Mouse (Mus musculus): ENCODE measurements around the gene Wipf1. TPM values are rescaled to one million over a fixed set of nuclear protein-coding genes. Genes with fewer than 3 reads are reported as not detected.

Wipf1 gene
- polyA plus RNA-seq, 1 experiment from 2014 or later: 21.5 TPM

DNA sequence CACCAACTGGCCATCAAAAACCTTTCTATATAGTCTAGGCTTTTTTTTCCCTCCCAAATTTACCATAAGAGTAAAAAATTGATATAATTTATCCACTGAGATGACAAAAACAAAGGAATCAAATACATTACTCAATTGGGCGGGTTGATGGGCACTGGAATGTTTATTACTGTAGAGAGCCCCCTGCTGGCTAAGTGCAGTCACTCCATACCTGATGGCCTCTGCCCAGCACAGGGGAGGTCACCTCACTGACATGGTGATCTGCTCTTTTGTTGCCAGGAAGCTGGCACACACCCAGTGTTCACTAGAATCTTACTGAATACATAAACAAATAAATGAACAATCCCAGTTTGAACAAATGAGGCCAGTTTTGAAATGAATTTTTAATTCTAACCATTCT, 102.2 kb downstream of the Wipf1 start:
- Histone ChIP-seq H3K36me3 (ENCODE audit: control insufficient read depth, insufficient read depth, low read length) (0 out of 2 replicates have a peak, but pooled peaks cover 6% of the 10 kb centered on the region), H3K4me3 (ENCODE audit: low read depth, low read length) (no peak overlapping the region), H3K27me3 (replicated peaks; ENCODE audit: control insufficient read depth, insufficient read depth, low read length) (no peaks in the 10 kb centered on the region), H3K4me1 (ENCODE audit: control insufficient read depth, insufficient read depth, low read length) (peaks cover 6% of the 10 kb centered on the region), H3K9ac (ENCODE audit: low read depth, low read length) (no peak overlapping the region), H3K9me3 (ENCODE audit: control insufficient read depth, low read length) (no peaks in the 10 kb centered on the region), H3K4me2 (ENCODE audit: low read depth, low read length) (no peak overlapping the region), H3K27ac (replicated peaks; ENCODE audit: low read depth, low read length) (no peak overlapping the region)
- DNase-seq (ENCODE audit: low spot score): no peak
- 36% methylated on average over 1 of the region's 1 CpGs for WGBS
- no peak for ATAC-seq (ENCODE audit: low read depth)

DNA sequence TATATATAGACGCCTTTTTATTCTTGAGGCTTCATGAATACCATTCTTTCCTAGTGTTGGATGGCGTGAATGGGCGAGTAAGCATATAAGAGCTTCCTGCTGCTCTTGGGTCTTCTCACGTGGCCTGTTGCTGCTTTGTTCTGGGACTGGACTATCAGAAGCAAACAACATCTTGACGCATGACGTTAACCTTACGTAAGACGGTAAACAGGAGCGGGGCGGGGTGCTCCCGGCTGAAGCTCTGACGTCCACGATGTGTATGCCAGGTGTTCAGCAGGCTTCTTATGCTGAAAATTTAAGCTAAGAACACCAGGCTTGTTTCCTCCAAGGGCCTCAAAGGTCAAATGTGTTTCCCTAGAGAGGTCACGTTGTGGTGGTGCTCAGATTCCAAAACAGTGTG, 103.7 kb downstream of the Wipf1 start:
- H3K36me3 ChIP-seq (ENCODE audit: control insufficient read depth, insufficient read depth, low read length): 0 out of 2 replicates have a peak, but pooled peaks cover 2% of the 10 kb centered on the region
- WGBS: 69% methylated on average over 14 of the region's 14 CpGs
- H3K9me3 ChIP-seq (ENCODE audit: control insufficient read depth, low read length): no peaks in the 10 kb centered on the region
- no peak overlapping the region for H3K27ac ChIP-seq (replicated peaks; ENCODE audit: low read depth, low read length)
- no peak overlapping the region for H3K4me3 ChIP-seq (ENCODE audit: low read depth, low read length)
- H3K27me3 ChIP-seq (replicated peaks; ENCODE audit: control insufficient read depth, insufficient read depth, low read length): no peaks in the 10 kb centered on the region
- H3K4me2 ChIP-seq (ENCODE audit: low read depth, low read length): no peak overlapping the region
- H3K4me1 ChIP-seq (ENCODE audit: control insufficient read depth, insufficient read depth, low read length): no peaks in the 10 kb centered on the region
- no peak overlapping the region for H3K9ac ChIP-seq (ENCODE audit: low read depth, low read length)
- DNase-seq (ENCODE audit: low spot score): no peak
- no peak for ATAC-seq (ENCODE audit: low read depth)

DNA sequence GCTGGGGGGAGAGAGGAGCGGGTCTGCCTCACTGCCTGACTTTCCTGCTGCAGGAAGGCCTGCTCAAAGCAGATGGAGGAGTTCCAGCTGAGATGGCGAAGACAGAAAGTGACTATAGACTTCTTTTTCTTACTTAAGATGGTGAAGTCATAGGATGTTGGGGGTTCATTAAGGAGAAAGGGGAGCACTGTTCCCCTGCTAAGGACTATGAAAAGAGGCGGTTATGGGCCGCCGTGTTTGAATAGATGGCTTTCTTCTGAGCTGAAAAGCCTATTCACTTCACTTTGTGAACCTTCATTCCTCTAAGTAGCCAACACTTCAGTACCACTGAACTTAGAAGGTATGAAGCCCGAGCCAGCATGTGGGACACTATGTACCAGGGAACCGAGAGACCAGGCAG, 109.8 kb downstream of the Wipf1 start:
- Histone ChIP-seq H3K4me2 (ENCODE audit: low read depth, low read length) (no peak overlapping the region), H3K27me3 (replicated peaks; ENCODE audit: control insufficient read depth, insufficient read depth, low read length) (no peaks in the 10 kb centered on the region), H3K4me1 (ENCODE audit: control insufficient read depth, insufficient read depth, low read length) (no peaks in the 10 kb centered on the region), H3K9me3 (ENCODE audit: control insufficient read depth, low read length) (no peaks in the 10 kb centered on the region), H3K4me3 (ENCODE audit: low read depth, low read length) (no peak overlapping the region), H3K27ac (replicated peaks; ENCODE audit: low read depth, low read length) (no peak overlapping the region), H3K9ac (ENCODE audit: low read depth, low read length) (no peak overlapping the region), H3K36me3 (ENCODE audit: control insufficient read depth, insufficient read depth, low read length) (no peaks in the 10 kb centered on the region)
- ATAC-seq (ENCODE audit: low read depth) (no peak), DNase-seq (ENCODE audit: low spot score) (no peak)
- WGBS: 66% methylated on average over 7 of the region's 7 CpGs

GRCm38 (mm10) chr2:73419285-73419684, 110.2 kb downstream of the Wipf1 start:
- Histone ChIP-seq H3K4me1 (ENCODE audit: control insufficient read depth, insufficient read depth, low read length) (no peaks in the 10 kb centered on the region), H3K9ac (ENCODE audit: low read depth, low read length) (no peak overlapping the region), H3K36me3 (ENCODE audit: control insufficient read depth, insufficient read depth, low read length) (no peaks in the 10 kb centered on the region), H3K9me3 (ENCODE audit: control insufficient read depth, low read length) (no peaks in the 10 kb centered on the region), H3K4me3 (ENCODE audit: low read depth, low read length) (no peak overlapping the region), H3K27ac (replicated peaks; ENCODE audit: low read depth, low read length) (no peak overlapping the region), H3K27me3 (replicated peaks; ENCODE audit: control insufficient read depth, insufficient read depth, low read length) (no peaks in the 10 kb centered on the region), H3K4me2 (ENCODE audit: low read depth, low read length) (no peak overlapping the region)
- 37% methylated on average over 4 of the region's 4 CpGs for WGBS
- ATAC-seq (ENCODE audit: low read depth) (no peak), DNase-seq (ENCODE audit: low spot score) (no peak)

DNA sequence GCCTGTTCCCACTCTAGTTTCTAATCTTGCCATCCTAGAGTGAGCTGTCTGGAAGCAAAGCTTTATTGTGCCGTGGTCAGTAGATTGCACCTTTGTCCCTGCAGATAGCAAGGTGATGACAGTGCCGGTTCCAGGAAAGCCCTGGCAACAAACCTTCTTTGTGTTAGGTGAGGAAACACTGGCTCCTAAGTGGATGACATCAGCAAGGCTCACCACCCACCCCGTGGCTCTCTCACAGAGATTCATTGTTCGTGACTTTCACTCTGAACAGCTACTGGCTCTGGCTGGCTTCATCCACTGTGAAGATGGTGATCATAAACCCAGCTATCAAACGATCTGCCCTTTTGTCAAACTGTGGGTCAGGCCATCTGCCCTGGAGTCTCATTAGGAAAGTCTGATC, 113.6 kb downstream of the Wipf1 start:
- no peaks in the 10 kb centered on the region for H3K9me3 ChIP-seq (ENCODE audit: control insufficient read depth, low read length)
- no peaks in the 10 kb centered on the region for H3K4me1 ChIP-seq (ENCODE audit: control insufficient read depth, insufficient read depth, low read length)
- no peak overlapping the region for H3K4me3 ChIP-seq (ENCODE audit: low read depth, low read length)
- DNase-seq (ENCODE audit: low spot score) (no peak), ATAC-seq (ENCODE audit: low read depth) (no peak)
- no peaks in the 10 kb centered on the region for H3K36me3 ChIP-seq (ENCODE audit: control insufficient read depth, insufficient read depth, low read length)
- no peak overlapping the region for H3K4me2 ChIP-seq (ENCODE audit: low read depth, low read length)
- no peak overlapping the region for H3K27ac ChIP-seq (replicated peaks; ENCODE audit: low read depth, low read length)
- no peak overlapping the region for H3K9ac ChIP-seq (ENCODE audit: low read depth, low read length)
- H3K27me3 ChIP-seq (replicated peaks; ENCODE audit: control insufficient read depth, insufficient read depth, low read length): no peaks in the 10 kb centered on the region
- WGBS: 39% methylated on average over 5 of the region's 5 CpGs

DNA sequence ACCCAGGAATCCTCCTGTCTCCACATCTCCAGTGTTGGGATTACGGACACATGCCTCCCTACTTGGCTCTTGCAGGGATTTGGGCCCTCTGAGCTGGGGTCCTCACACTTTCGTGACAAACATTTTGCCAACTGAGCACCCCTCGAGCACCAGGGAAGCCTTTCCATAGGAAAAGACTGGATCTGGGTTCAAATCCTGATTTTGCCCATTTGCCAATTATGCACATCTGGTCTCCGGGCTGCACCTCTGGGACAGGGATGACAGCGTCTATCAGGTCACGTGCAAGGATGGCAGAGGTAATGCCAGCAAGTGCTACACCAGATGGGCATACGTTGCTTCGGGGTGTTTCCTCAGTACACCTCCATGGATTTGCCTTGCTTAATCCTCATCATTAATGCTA, 119.5 kb downstream of the Wipf1 start:
- DNase-seq (ENCODE audit: low spot score) (no peak), ATAC-seq (ENCODE audit: low read depth) (no peak)
- Histone ChIP-seq H3K9ac (ENCODE audit: low read depth, low read length) (no peak overlapping the region), H3K27ac (replicated peaks; ENCODE audit: low read depth, low read length) (no peak overlapping the region), H3K27me3 (replicated peaks; ENCODE audit: control insufficient read depth, insufficient read depth, low read length) (no peaks in the 10 kb centered on the region), H3K36me3 (ENCODE audit: control insufficient read depth, insufficient read depth, low read length) (no peaks in the 10 kb centered on the region), H3K4me2 (ENCODE audit: low read depth, low read length) (no peak overlapping the region), H3K4me3 (ENCODE audit: low read depth, low read length) (no peak overlapping the region), H3K9me3 (ENCODE audit: control insufficient read depth, low read length) (no peaks in the 10 kb centered on the region), H3K4me1 (ENCODE audit: control insufficient read depth, insufficient read depth, low read length) (no peaks in the 10 kb centered on the region)
- 97% methylated on average over 8 of the region's 8 CpGs for WGBS

- Histone ChIP-seq H3K4me2 (ENCODE audit: low read depth, low read length) (no peak overlapping the region), H3K9me3 (ENCODE audit: control insufficient read depth, low read length) (no peaks in the 10 kb centered on the region), H3K36me3 (ENCODE audit: control insufficient read depth, insufficient read depth, low read length) (no peaks in the 10 kb centered on the region), H3K4me1 (ENCODE audit: control insufficient read depth, insufficient read depth, low read length) (no peaks in the 10 kb centered on the region), H3K4me3 (ENCODE audit: low read depth, low read length) (no peak overlapping the region), H3K27ac (replicated peaks; ENCODE audit: low read depth, low read length) (no peak overlapping the region), H3K9ac (ENCODE audit: low read depth, low read length) (no peak overlapping the region), H3K27me3 (replicated peaks; ENCODE audit: control insufficient read depth, insufficient read depth, low read length) (no peaks in the 10 kb centered on the region)
- 71% methylated on average over 4 of the region's 4 CpGs for WGBS
- ATAC-seq (ENCODE audit: low read depth) (no peak), DNase-seq (ENCODE audit: low spot score) (no peak)
Measured at GRCm38 (mm10) chr2:73407662-73408061, 121.9 kb downstream of the Wipf1 start.

GRCm38 (mm10) chr2:73406336-73406915, 123.1 kb downstream of the Wipf1 start:
- Histone ChIP-seq H3K27me3 (replicated peaks; ENCODE audit: control insufficient read depth, insufficient read depth, low read length) (no peaks in the 10 kb centered on the region), H3K9me3 (ENCODE audit: control insufficient read depth, low read length) (no peaks in the 10 kb centered on the region), H3K4me1 (ENCODE audit: control insufficient read depth, insufficient read depth, low read length) (no peaks in the 10 kb centered on the region), H3K4me3 (ENCODE audit: low read depth, low read length) (no peak overlapping the region), H3K36me3 (ENCODE audit: control insufficient read depth, insufficient read depth, low read length) (no peaks in the 10 kb centered on the region), H3K9ac (ENCODE audit: low read depth, low read length) (no peak overlapping the region), H3K27ac (replicated peaks; ENCODE audit: low read depth, low read length) (no peak overlapping the region), H3K4me2 (ENCODE audit: low read depth, low read length) (no peak overlapping the region)
- ATAC-seq (ENCODE audit: low read depth): no peak
- 87% methylated on average over 9 of the region's 9 CpGs for WGBS
- DNase-seq (ENCODE audit: low spot score): no peak

DNA sequence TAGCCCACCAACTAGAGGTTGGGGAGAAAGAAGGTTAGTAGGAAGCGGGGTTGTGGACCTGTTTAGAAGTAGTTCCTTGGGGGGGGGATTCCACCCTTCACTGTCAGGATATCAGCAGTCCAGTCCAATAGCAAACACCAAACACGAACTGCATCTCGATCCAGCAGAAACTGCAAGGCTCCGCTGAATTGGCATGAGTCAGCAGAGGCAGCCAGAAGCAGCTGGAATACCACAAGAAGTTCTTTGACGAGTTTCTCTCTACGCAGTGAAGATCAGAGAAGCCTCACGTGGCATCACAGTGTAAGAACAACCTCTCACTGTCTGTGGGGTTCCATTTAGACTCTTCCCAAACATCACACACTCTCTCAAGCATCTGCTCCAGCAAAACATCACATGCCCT, 124.6 kb downstream of the Wipf1 start:
- Histone ChIP-seq H3K36me3 (ENCODE audit: control insufficient read depth, insufficient read depth, low read length) (no peaks in the 10 kb centered on the region), H3K9me3 (ENCODE audit: control insufficient read depth, low read length) (no peaks in the 10 kb centered on the region), H3K4me3 (ENCODE audit: low read depth, low read length) (no peak overlapping the region), H3K9ac (ENCODE audit: low read depth, low read length) (no peak overlapping the region), H3K4me1 (ENCODE audit: control insufficient read depth, insufficient read depth, low read length) (no peaks in the 10 kb centered on the region), H3K4me2 (ENCODE audit: low read depth, low read length) (no peak overlapping the region), H3K27ac (replicated peaks; ENCODE audit: low read depth, low read length) (no peak overlapping the region), H3K27me3 (replicated peaks; ENCODE audit: control insufficient read depth, insufficient read depth, low read length) (no peaks in the 10 kb centered on the region)
- 89% methylated on average over 7 of the region's 7 CpGs for WGBS
- DNase-seq (ENCODE audit: low spot score): no peak
- no peak for ATAC-seq (ENCODE audit: low read depth)
